Mouse (Mus musculus) thymus, postnatal 0 days (tissue): ENCODE results near the gene Tsfm. TPM values are rescaled to one million over a fixed set of nuclear protein-coding genes. Genes with fewer than 3 reads are reported as not detected.

Source experiments
- DNase-seq: peaks from one replicate; pipeline ENCODE4 v3.0.0-alpha.2; 2015; ENCODE audit warnings: low spot score
- polyA plus RNA-seq: library from polyadenylated mRNA; unstranded; fragments of >200 nt; fragmentation: Nextera tagmentation; extraction: Ambion mirVana; gene quantifications from 2 replicates; pipeline ENCODE4 v1.2.1, GENCODE M21; 2015

Tsfm gene
- polyA plus RNA-seq, 1 experiment from 2014 or later: 74.9 TPM

DNA sequence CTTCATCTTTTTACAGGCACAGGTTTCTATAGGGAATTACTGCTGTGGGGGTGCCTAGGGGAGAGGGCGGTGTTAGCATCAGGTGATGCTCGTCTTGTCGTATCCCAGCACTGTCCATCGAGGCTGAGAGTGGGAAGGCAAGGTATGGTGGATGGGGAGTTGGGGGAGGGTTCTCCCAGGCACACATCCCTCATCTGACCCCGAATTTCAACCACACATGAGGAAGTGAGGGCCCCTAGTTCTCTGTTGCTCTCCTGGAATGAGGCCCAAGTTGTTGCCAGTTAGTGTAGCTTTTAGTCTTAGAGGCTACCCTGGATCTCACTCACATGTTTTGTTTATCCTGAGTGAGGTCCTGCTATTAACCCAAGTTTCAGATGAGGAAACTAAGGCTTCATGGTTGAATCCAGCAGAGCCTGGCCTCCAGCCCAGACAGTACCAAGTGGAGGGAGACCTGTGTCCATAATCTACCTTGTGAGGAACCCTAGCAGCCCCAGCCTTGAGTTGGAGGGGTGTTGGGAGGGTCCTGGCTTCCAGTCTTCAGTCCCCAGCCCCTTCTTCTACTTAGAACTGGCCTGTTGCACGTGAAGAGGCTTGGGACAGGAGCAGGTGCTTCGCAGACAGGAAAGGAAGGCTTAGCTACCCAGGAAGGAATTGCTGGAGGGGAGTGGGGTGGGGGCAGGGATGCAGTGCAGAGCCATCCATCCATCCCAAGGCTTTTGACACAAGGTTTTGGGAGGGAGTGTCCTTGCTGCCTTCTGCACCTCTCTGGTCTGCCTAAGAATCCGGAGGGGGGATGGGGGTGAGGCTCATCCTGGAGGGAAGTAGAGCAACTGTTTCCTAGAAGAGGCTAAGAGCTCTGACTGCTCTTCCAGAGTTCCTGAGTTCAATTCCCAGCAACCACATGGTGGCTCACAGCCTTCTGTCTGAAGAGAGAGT, 43.2 kb downstream of the Tsfm start:
- DNase-seq: no peak

DNA sequence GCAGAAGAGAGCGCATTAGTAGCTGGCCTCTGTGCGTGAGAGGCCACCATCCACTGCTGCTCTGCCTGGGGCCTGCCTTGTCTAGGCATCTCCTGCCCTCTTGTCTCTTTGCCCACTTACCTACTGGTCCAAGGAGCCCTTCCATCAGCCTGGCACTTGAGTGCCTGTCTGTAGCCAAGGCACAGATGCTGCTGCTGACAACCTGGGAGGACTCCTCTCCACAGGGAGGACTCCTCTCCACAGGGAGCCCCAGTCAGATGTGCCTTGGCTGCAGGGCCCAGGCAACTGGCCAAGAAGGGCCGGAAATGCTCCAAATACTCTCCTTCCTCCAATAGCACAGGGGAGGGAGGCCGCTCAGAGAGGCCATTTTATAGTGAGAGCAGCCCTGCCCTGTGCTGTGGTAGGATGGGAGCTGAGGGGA, 44.1 kb downstream of the Tsfm start:
- no peak for DNase-seq

- no peak for DNase-seq
Observed at GRCm38 (mm10) chr10:126985579-126985978, 45.1 kb downstream of the Tsfm start.

DNA sequence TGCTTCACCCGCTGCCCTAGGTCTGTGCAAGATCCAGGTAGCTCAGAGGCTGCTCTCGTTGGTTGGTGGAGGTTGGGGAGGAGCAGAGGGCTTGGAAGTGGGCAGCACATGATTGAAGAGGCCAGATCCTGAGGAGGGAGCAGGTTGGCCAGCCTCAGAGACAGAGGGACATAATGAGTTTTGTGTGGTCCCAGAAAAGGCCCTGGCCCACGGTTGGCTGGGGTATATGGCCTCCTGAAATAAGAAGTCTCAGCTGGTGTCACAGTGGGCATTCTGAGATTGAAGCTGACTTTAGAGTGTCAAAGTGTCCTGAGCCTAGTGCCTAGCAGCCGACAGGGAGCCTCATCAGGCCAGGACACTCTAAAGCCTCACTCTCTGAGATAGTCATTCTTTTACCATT, 45.5 kb downstream of the Tsfm start:
- DNase-seq: no peak

- no peak for DNase-seq
Observed at GRCm38 (mm10) chr10:126984189-126985004, 46.2 kb downstream of the Tsfm start.

GRCm38 (mm10) chr10:126983193-126983725, 47.4 kb downstream of the Tsfm start:
- no peak for DNase-seq

GRCm38 (mm10) chr10:126981746-126982145, 48.9 kb downstream of the Tsfm start:
- DNase-seq: no peak

- no peak for DNase-seq
Observed at GRCm38 (mm10) chr10:126980933-126981530, 49.6 kb downstream of the Tsfm start.

DNA sequence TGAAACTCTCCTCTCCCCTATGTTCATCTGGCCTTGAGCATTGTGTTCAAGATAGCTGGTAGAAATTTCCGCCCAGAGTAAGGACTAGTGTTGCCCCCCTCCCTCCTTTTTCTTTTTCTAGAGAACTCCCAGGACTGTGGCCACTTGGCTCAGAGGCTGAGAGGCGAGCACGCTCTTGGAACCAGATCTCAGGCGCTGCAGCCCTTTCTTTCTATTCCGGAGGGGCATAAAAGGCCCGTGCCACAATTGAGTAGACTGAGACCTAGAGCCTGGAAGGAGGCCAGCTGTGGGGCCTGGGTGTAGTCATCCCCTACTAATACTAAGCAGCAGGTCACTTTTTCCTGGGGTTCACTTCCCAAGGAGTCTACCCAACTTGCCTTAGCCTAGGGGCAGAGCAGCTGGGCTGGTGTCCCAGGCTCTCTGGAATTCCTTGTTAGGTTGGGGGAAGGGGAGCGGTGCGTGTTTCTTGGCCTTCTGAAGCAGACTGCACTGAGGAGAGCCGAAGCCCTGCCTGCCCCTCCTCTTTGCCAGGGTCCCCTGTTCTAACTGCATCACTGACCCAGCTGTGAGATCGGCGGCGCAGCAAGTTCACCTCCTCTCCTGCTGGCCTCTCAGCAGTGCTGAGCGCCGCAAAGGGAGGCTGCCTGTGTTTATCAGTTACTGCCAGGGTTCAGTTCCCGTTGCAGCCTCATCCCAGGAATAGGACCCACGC, 50.3 kb downstream of the Tsfm start:
- DNase-seq: peak; percentile 13

GRCm38 (mm10) chr10:126979636-126980151, 50.9 kb downstream of the Tsfm start:
- peak; percentile 47 for DNase-seq

DNA sequence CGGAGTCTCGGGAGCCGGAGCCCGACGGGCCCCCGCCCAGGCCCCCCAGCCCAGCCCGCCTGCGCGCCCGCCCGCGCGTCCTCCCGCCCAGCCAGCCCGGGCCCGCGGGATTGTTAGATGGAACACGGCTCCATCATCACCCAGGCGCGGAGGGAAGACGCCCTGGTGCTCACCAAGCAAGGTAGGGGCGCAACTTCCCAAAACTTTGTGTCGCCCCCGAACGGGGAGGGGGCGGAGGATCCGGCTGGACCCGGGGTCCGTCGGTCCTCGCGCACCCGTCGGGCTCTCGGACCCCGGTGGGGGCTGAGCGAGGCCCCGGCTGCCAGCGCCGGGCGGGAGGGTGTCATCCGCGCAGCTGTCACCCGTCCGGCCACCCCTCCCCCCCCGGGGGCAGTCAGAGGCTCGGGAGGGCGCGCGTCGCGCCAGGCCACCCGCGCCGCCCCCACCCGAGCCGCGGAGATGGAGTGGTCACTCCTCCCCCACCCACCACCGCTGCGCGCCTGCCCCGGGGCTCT, 51.5 kb downstream of the Tsfm start:
- peak; percentile 30 for DNase-seq

DNA sequence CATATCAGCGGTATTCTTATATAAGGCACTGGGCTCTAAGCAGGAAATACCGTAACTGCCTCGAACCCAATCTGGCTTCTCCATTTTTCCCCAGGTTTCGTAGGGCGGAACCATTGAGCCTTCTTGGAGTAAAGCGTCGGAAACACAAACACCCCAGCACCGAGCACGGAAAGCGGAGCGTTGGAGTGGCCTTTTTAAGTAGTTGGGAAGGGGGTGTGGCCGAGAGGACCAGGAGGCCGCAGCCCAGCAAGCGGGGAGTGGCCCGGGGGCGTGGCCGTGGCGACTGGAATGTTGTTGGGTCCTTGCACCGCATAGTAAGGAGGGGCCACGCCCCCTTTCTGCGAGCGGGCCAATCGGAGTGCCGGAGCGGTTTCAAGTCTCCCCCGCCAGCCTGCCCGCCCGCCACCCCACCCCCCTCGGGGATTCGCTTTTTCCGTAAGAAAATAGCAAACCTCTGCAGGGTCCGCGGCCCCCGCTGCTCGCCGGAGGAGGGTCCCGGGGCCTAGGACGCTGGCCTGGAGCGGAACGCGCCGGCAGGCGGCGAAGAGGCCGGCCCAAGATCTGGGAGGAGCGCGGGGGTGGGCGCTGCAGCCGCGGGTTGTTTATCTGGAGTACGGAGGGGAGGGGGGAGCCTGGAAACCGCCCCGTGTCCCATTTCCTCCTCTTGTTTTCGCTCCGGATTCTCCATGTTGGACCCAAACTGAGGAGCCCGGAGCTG, 52.2 kb downstream of the Tsfm start, which contains the start of gene Ctdsp2:
Gene Ctdsp2 (plus strand): TSS at position 441 of the 718 bp plus-strand sequence.
- DNase-seq: peak; percentile 92

- no peak for DNase-seq
Observed at GRCm38 (mm10) chr10:126977076-126977475, 53.6 kb downstream of the Tsfm start.

DNA sequence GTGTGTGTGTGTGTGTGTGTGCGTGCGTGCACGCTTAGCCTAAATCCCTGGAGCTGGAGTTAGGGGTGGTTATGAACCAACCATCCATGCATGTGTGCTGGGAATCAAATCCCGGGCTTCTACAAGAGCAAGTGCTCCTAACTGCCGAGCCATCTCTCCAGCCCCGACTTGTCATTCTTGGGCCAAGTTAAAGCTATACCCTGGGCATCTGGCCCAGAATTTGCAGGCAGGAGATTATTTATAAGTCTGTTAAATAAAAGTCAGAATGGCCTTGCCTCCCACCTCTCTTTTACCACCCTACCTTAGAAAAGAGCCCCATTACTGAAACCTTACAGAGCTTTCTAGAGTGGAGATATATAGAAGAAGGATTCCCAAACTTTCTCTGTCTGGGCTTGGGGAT, 54.9 kb downstream of the Tsfm start:
- DNase-seq: no peak

DNA sequence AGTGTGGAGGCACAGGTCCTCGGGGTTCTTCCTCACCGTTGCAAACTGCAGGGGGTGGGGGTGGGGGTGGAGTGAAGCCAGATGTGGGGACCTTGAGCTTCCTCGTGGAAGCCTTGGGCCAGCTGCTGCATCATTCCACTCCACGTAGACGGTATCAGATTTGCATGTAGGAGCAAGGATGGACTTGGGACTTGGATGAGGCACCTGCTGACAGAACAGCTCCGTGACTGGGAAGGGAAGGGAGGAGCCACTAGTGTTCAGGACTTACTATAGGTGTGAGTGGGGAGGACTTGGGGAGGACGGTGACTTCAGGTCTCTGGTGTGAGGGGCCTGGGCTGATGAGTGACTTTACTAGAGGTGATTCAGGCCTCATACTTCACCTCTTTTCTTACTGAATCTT, 57.7 kb downstream of the Tsfm start:
- DNase-seq: no peak

- no peak for DNase-seq
Observed at GRCm38 (mm10) chr10:126972051-126972725, 58.5 kb downstream of the Tsfm start.

DNA sequence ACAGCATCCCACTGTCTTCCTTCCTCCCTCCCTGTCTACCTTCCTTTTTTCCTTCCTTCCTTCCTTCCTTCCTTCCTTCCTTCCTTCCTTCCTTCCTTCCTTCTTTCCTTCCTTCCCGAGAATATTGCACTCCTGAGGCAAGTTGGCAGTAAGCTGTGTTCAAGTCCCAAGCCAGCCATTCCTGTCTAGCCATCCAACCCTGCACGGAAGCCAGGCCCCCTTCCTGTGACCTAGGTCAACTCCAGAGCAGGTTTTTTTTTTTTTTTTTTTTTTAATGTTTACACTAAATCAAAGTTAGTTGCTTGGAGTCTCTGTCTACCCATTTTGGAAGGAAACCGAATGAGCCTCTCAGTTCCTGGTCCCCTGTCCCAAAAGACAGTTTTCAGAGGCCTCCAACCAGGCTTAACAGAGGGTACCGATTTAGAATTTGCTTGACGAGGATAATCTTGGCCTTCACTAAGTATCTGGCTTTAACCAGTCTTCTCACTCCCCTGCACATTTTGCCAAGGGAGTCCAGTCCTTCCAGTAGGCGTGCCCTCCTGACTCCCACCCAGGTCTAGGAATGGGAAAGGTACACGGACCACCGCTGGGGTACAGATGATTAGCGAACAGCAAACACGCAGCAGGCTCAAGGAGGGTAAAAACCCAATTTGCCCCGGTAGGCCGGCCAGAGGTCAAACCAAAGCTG, 59.1 kb downstream of the Tsfm start:
- DNase-seq: no peak

- DNase-seq: no peak
Observed at GRCm38 (mm10) chr10:126963821-126964220, 66.8 kb downstream of the Tsfm start.

DNA sequence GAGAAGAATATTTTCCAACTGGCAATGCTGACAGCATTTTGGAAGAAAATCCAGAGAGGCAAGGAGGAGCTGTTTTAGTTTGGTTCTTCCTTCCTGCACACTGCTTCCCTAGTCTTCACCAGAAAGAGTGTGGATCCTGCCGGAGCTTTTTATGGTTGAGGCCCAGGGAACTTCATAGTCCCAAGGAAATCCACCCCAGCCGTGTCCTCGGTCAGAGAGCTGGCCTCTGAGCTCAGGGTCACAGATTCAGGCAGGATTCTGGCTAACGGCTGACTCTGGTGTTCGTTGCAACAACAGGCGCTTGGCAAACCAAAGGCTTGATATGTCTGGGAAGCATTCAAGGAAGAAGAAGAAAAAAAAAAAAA, 67.7 kb downstream of the Tsfm start:
- DNase-seq: no peak
